Mouse (Mus musculus): ENCODE measurements around the gene Fgfr2.

Fgfr2 gene

DNA sequence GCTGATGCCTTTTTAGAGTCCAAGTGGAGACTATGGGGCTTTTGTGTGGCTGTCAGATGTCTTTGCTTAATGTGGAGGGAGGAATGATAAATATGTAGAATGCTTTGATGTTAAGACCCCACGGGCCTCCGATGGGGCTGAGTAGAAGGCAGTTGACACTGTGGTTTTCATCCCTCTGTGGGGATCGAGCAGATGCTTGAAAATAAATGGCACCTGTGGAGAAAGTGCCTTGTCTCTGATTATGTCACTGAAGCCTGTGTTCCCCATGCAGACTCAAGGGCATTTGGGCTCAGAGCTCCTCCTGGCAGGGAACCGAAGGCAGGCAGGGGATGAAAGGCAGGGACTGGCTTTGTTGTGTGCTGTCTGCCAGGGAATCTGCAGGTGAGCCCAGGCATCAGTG lies 1272.6 kb downstream of the Fgfr2 start:
- DNase-seq, result no peak

DNA sequence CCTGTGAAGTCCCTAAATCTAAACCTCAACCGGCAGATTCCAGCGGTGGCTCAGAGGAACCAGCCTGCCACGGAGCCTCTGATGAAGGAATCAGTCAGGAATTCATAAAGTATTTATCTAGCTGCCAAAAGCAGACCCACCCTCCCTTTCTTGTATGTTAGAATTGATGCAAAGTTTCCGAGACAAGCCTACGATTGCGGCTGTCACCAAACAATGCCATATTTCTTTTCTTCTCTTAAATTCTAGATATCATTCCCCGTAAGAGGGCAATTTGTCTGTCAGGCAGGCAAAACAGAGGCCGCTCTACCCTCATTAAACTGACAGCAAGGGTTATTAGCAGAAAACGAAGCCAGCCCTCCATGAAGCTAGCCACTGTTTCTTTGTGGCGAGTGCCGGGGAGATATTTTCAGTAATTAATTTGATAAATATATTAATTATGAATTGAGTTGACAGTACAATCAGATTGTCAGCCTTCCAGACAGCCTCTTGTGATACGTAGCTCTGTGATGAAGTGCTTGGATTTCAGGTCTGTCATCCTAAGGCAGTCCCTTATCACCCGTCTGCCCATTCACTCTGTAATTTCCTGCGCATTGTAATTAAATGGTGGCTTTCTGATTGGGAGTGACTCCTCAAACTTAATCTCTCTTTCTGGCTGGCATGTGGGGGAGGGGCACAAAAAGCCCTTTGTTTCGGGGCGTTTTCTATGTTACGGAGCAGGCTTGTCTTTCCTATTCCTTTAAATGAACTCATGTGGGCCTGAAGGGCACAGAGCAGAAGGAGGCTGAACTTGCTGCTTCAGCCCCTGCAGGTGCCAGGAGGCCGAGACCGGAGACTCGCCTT lies 1276.9 kb downstream of the Fgfr2 start:
- no peak for DNase-seq

DNA sequence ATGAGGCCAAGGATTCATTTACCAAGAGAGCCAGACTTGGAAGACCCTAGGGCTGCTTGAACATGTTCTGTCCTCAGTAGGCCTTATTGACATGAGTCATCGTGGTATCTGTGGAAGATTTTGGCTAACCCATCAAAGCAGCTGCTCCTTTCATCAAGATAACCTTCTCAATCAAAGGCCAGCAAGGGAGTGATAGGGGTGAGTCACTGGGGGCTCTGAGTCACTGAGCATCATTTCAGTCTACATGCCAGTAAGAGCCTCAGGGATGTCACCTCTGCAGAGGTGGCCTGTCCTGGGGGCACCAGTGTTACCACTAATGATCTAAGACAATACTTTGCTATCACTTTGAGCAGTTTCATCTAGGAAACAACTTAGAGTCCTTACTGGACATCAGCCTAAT lies 1292.9 kb downstream of the Fgfr2 start:
- no peak for DNase-seq

DNA sequence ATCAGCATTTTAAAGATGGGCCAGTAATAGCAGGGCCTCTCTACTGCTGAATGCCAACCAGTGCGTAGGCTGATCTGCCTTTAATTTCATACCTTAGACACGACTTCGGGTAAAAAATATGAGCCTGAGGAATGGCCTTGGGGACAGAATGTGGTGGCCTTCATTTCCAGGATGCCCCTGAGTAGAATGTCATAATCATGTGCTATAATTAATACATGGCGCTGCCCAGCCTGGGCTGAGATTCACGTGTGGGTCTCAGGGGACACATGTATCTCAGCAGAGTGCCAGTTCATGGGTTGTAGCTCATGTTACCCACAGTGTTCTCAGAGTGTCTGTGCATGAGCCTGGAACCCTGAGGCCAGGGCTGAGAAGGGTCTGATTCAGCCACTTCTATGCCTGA lies 1296.3 kb downstream of the Fgfr2 start:
- DNase-seq, result no peak

DNA sequence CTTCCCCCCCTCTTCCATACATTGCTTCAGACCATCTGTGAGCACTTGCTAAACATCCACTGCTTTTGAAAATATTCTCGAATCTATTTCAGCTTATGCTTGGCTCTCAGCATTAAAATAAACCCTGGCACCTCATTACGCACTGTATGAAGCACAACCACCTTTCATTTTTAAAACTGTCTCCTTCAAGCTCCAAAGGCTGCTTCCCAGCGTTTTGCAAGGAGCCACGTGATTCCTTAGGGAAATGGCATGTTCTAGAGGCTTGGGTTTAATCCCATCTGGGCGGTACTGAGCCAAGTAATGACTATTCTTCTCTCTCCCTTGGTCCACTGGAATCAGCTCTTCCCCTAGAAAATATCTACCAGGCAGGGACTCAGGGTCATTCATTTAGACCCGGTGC lies 1305.2 kb downstream of the Fgfr2 start:
- DNase-seq, result no peak

DNA sequence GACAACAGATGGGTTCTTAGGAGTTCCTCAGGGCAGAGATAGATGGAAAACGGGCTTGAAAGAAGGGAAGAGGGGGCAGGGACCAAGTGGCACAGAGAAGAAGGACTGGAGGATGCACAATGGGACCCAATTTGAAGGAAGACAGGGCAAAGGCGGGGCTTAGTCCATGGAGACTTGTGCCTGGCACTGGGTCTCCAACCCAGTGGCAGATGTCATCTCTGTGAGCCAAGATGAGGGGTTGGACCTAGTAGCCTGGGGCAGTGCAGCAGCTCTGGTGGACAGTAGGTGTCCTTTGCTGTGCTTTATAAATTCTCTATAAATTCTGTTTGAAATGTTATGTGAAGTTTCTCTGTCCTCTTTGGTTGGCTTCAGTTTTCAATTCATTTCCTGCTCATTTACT lies 1306.5 kb downstream of the Fgfr2 start:
- no peak for DNase-seq

DNA sequence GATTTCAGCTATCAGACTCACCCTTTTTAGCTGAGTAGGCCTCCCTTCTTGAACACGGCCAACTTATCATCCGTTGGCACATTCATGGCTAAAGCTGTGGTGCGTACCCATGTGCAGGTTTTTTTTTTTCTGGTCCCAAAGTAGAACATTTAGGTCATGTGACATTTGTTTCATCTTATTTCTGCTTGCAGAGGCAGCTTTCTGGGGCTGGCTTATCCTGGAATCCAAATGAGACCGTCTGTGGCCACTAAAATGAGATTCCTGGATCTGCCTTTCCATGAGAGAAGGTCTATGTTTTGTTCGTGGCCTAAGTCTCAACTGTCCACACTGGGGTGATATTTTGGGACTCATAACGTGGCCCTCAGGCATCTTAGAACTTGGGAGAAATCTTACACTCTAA lies 1311.0 kb downstream of the Fgfr2 start:
- no peak for DNase-seq

DNA sequence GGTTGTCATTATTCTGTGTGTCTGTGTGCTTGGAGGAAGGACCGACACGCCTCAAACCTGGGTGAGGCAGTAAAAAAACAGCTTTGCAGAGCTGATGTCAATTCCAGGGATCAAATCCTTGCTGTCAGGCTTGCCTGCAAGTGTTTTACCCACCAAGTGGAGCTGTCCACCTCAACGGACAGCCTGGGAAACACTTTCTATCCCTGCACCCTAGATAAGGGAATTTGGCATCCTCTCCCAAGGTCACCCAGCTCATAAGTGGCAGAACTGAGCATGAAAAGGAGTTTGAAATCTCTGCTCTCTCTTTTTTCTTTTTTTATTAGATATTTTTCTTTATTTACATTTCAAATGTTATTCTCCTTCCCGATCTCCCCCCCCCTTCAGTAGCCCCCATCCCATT lies 1312.2 kb downstream of the Fgfr2 start:
- DNase-seq, result no peak

DNA sequence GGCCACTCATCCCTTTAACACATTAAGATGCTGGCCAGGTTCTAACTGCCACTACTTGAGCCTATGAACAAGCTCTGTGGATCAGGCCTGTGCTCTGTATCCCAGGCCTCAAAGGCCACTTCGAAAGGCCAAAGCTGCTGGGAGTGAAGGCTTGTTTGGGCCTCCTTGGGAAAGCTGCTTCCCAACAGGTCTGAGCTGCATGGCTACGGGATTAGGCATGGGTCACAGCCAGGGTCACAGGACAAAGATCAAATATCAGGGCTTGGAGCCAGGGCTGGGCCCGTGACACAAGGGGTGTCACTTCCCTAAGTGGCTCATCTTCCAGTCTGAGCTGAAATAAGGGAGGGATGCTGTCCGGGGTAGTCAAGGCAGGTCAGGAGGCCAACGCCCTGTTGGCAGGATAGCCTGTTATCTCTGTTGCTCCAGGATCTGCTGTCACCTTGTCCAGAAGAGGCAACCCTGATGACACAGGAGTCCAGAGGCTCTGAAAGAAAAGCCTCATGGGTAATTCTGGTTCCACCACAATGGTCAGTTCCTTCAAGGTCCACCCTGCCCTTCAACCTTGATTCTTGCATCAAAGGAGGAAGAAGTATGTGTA lies 1313.5 kb downstream of the Fgfr2 start:
- DNase-seq, result no peak

DNA sequence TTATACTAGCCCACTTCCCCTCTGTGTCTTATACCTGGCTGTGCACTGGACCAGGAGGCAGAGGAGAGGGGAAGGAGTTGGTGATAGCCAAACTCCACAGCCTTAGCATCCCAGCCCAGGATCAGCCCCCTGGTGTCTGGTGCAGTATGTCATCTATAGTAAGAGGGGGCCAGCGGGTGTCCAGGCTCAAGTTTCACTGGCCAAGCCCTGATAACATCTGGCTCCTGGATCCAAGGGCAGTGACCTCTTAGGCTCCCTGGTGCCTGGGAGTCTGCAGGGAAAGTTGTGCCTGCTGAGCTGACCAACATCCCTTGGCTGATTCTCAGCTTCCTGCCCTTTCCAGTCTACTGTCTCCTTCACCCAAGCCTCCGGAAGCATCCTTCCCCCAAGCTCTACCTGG lies 1315.9 kb downstream of the Fgfr2 start:
- DNase-seq, result no peak

DNA sequence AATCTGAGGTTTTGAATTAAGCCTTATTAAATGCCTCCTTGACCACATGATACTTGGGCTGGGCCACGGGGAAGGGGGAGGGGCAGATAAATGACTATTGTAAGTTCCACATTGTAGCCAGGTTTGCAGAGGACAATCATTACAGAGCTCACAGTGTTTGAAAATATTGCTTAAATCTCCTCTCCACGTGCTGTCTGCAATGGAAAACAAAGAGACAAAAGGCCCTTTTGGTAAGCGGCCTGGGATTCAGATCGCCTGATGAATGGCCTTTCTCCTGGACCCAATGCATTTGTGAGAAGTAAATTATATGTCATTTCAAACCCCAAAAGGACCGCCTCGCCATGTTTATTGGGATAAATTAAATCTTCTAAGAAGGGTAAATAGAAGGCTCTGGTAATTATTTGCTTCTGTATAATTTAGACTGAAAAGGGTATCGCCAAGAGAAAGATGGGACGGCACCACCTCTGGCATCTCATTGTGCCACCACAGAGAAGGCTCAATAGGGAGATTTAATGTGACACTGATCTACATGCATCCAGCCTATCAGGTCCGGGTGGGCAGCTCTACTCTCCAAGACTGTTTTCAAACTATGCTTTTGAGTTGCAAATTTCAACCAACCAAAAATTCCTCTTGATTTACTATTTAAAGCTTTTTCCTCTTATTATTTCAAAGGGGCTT lies 1317.5 kb downstream of the Fgfr2 start:
- DNase-seq, result no peak

DNA sequence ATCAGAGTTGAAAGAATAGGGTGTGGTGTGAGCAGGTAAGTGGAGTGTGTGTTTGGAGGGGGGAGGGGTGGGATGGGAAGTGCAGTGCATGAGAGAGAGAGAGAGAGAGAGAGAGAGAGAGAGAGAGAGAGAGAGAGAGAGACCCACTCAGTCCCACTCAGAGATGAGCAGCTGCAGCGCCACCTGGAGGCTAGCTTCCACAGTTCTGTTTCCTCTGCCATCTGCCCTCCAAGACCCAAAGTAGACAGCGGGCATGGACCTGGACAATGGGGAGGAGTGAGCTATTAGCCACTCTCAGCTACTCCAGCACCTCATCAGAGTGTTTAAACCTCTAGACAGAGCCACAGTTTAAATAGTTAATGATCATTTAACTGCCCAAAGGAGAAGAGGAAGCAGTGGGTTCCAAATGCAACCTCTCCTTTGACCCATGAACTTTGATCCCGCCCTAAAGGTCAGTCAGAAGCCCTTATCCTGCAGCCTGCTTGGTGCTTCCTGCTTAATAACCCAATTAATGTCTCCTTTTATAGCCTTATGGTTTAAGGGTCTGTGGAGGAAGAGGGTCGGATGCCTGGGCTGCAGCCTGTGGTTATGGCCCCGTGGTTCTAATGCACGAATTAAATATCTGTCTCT lies 1322.6 kb downstream of the Fgfr2 start:
- DNase-seq, result peak; percentile 11

DNA sequence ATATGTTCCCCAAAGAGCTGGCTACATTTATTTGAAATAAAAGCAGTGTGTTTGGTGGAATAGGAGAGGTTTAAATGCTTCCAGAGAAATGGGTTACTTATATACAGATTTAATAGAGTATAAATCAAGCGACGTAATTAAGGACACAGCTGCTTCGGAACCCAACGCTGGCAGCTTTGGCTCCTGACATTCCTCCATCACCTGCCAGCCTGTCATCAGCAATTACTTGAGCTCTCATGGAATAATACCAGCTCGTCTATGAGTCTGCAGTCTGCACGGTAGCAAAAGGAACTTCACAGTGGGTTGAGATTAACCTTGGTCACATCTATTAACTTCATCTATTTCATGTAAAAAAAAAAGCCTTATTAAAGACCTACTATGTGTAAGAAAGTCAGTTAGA lies 1326.0 kb downstream of the Fgfr2 start:
- no peak for DNase-seq

DNA sequence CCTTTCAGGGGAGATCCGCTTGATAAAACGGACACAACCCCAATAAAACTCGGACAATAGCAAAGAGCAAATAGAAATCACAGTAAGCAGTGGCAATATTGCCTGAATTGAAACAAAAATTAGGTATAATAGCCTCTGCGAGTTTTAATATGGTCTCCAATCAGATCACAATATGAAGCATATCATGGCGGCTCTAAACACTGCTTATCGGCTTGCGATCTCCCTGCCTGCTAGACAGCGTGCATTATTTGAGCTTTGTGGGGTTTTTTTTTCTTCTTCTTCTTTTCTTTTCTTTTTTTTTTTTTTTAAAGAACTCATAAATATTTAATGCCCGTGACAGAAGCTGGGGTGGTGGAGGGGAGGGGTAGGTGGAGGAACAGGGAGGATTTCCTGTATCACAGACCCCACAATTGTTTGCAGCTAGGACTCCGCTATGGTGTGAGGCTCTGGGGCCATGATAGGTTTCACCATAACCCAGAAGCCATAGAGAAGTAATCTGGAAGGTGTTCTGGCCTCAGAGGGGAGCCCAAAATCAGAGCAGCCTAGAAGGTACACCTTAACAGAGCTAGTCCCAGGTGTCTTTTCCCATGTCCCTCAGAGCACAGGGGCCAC lies 1334.4 kb downstream of the Fgfr2 start:
- no peak for DNase-seq

DNA sequence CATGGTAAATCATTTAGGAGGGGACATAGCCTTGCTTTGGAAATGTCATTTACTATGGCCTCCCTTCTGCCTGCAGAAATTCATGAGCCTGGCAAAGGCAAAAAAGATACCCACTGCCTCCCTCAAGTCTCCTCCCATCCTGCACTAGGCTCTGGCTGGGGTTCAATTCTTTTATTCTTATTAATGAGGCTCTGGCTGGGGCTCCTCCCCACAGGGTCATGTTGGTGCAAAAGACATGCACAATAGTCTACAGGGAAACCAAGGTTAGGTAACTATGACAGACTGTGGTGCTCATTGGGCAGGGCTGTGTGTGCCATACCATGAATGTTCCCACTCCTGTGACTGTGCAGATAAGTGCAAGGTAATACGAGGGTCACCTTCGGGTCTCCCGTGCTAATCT lies 1337.4 kb downstream of the Fgfr2 start:
- DNase-seq, result no peak

DNA sequence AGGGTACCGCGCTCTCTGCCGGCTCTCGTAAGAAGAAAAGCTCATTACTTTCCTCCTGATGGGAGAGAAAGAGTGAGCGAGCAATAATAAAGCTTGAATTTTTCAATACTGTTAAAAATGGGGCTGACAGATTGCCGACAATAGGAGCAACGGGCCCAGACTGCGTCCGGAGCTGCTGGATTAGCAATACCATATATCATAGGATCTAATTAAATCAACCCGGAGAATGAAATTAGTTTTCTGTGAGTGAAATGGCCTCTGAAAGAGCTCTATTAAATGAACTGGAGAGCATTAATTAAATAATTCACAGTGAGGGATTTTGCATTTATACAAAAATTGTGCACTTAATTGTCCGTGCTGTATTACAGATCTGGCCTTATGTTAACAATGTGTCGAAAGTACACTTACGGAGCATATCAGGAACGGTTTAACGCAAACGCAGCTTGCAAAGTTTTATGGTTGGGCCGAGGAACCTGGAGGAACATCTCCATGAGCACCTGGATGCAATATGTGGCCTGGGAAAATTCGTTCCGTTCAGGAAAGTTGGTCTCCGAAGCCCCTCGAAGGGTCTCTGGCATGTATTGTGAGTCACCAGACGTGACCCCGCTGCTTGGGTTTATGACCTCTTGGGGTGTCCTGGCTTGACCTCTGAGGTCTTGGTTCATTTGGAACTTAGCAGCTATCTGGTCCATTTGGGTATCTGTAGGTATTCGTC lies 1344.7 kb downstream of the Fgfr2 start:
- DNase-seq, result no peak

DNA sequence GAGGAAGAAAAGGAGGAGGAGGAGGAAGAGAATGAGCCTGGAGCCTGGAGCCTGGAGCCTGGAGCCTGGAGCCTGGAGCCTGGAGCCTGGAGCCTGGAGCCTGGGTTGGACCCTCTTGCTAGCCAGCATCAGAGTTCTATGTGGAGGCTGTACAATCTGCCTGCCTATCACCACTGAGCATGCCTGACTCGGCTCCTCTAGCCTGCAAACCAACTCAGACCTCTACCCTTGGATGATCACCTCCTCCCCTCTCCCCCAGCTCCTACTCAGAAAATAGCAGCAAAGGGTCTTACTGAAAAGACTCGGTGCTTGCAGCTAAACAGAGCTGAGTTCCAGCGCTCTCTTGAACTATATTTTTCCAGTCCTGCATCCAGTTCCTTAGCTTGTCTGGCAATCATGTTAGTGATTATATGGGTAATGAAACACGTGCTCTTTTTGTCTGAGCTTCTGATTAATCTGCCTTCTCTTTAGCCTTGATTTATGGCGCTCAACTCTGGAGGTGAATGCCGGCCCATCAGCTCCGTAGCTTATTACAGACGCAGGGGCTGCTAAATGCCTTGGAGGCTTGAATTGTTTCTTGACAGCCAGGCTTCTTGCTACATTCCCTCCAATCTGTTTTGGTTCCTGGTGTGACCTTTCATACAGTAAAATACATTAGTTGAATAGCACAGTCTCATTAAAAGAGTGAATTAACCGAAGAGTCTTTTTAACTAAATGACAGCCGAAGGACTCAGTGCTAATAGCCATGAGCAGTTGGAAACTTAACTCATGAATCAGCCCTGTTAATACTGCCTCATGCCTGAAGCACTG lies 1345.5 kb downstream of the Fgfr2 start:
- no peak for DNase-seq

DNA sequence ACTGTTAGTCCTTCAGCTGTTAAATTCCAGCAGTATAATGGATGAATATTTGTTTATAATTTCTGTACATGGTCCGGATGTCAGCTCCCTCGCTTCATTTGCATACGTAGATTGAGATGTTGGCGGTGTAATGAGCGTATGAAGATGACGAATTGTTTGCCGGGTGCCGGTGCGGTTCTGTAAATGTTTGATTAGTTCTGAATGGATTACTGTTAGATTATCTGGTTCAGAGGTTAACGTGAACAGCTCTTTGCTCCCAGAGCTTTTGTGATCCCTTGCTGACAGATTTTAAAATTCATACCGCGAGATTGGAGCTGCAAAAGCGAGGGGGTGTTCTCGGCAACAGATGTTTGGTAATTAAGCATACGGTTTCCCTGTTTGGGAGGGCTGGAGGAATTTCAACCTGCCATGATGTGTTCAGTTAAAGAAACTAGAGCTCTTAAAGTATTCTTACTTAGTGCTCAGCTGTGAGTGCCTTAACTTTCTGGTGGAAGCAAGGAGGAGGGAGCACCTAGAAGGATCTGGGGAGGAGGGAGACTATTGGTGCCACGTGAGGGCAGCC lies 1346.9 kb downstream of the Fgfr2 start:
- no peak for DNase-seq

DNA sequence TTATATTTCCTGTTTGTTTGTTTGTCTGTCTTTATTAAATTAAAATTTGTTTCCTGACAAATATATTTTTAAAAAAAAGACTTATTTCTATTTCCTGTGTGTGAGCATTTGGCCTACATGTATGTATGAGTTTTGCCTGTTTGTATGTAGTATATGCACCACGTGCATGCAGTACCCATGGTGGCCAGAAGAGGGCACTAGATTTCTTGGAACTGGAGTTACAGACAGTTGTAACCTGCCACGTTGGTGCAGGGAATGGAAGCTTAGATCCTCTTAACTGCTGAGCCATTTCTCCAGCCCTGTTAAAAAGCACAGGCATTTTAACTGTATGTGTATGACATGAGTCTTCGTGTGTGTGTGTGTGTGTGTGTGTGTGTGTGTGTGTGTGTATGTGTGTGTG lies 1365.2 kb downstream of the Fgfr2 start:
- DNase-seq, result no peak

DNA sequence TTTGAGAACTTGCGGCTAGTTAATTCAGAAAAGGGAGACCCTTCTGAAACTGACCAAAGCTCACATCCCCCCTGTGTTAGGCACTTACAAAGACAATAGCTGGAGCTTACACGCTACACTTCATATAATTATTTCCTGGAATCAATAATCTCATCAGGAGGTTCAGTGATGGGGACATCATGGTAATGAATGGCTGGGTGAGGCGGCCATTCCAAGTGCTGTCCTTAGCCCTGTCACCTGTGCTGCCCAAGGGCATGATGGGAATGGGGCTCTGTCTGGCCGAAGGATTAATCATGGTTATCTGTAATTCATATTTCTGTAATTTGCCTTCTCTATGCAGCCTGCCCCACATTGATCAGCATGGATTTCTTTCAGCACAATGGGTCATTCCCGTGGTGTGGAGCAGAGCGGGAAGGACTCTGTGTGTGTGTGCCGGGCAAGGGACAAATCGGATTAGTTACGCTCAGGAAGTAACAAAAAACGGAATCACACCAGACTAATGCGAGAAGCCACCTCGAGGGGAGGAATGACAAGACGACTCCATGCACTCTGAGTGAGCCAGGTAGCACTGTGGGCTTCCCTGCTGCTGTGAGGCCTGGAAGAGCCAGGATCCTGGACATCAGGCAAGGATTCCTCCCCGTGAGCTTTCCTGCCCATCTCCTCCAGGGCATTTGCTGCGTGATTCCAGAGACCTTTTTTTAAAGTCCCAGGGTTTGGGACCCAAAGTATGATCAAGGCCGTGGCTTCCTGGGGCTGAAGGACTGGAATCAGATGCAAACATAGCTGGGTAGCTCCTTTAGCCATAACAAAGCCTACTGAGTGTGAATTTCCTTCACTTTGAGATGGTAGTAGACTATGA lies 1375.8 kb downstream of the Fgfr2 start:
- no peak for DNase-seq

Measured in kidney, adult 11 months (tissue).